9 mouse cellular contexts compared by ENCODE assay signal in genomic region chr6:65765057-65765456, GRCm38 (mm10). TPM values are rescaled to one million over a fixed set of nuclear protein-coding genes. Genes with fewer than 3 reads are reported as not detected.
DNase-seq lines count a peak whose midpoint lies in the region; ATAC-seq lines count a peak whose summit lies in the region.
"Had no signal": no experiment of that assay in that cellular context is flagged by ENCODE, and none has a peak within 500 bp of the region (broad histone marks: within the 10 kb centered on the region; RNA-seq: fewer than 3 reads in every experiment).

No protein-coding gene starts in this region.

- WGBS in heart, embryonic 14.5 days = 29% methylated on average over 8 of the region's 8 CpGs
- 16% methylated on average over 8 of the region's 8 CpGs for WGBS in kidney, embryonic 16.5 days

- H3K27ac ChIP-seq in heart, embryonic 14.5 days (replicated peaks in 1 of 2; ENCODE audit: control insufficient read depth in 1 of 2, insufficient read depth in 1 of 2, low read depth in 2 of 2, low read length in 2 of 2) = no peak overlapping the region
- no peak overlapping the region for H3K27ac ChIP-seq in kidney, embryonic 16.5 days (ENCODE audit: low read length)

- DNase-seq in left cerebral cortex, postnatal 4 days = peak; percentile 16
- DNase-seq in left cerebral cortex, adult 8-10 months (ENCODE audit: low spot score in 2 of 2) = no peak
- DNase-seq in brain, adult 2 months (ENCODE audit: low read depth, low spot score) = peak; percentile 16
- DNase-seq in naive thymus-derived CD4-positive, alpha-beta T cell, adult 2 months (ENCODE audit: low read depth) = peak; percentile 48
- no peak for DNase-seq in right cerebral cortex, postnatal 4 days

- H3K4me1 ChIP-seq in heart, embryonic 14.5 days (ENCODE audit: control insufficient read depth in 2 of 2, insufficient read depth in 2 of 2, low read length in 2 of 2) = 0 out of 4 replicates have a peak, but pooled peaks cover 0 to 6% of the 10 kb centered on the region in 2 experiments
- peaks cover 9% of the 10 kb centered on the region for H3K4me1 ChIP-seq in kidney, embryonic 16.5 days (ENCODE audit: insufficient read depth, low read length)

- H3K9ac ChIP-seq in heart, embryonic 14.5 days (ENCODE audit: low read length) = no peak overlapping the region
- H3K9ac ChIP-seq in kidney, embryonic 16.5 days (replicated peaks; ENCODE audit: low read length) = no peak overlapping the region; the same call in 1 of the 2 replicates

- no peaks in the 10 kb centered on the region for H3K27me3 ChIP-seq in heart, embryonic 14.5 days (ENCODE audit: control insufficient read depth, insufficient read depth, low read length)
- H3K27me3 ChIP-seq in kidney, embryonic 16.5 days (ENCODE audit: insufficient read depth, low read length) = no peaks in the 10 kb centered on the region

- peak overlapping the region; percentile 49 for H3K4me2 ChIP-seq in heart, embryonic 14.5 days (ENCODE audit: low read length)
- peak overlapping the region; percentile 41 for H3K4me2 ChIP-seq in kidney, embryonic 16.5 days (replicated peaks; ENCODE audit: low read depth, low read length)

- H3K4me3 ChIP-seq in heart, embryonic 14.5 days (ENCODE audit: control insufficient read depth in 1 of 2, insufficient read depth in 1 of 2, low read depth in 1 of 2, low read length in 2 of 2) = peak overlapping the region in 1 of 2 experiments; percentile 3; a peak in 1 of 4 replicates
- H3K4me3 ChIP-seq in kidney, embryonic 16.5 days (ENCODE audit: low read length) = no peak overlapping the region

- intact Hi-C loops in left cerebral cortex, postnatal 4 days (cut with DNase I) = no loop called here

- no peak for ATAC-seq in heart, embryonic 14.5 days (ENCODE audit: insufficient number of reproducible peaks, insufficient read depth, low FRiP score, low read depth)
- ATAC-seq in kidney, embryonic 16.5 days (ENCODE audit: low FRiP score, low TSS enrichment) = peak; percentile 74; the same call in 1 of the 2 replicates
- ATAC-seq in erythroid progenitor cell, adult 5-6 weeks (replicated peaks; ENCODE audit: low FRiP score, poor library complexity, severe bottlenecking) = no peak
- ATAC-seq: Patski had no signal

- H3K9me3 ChIP-seq in heart, embryonic 14.5 days (ENCODE audit: control insufficient read depth, low read length) = no peaks in the 10 kb centered on the region
- H3K9me3 ChIP-seq in kidney, embryonic 16.5 days (ENCODE audit: low read length) = no peaks in the 10 kb centered on the region

- no peaks in the 10 kb centered on the region for H3K36me3 ChIP-seq in heart, embryonic 14.5 days (ENCODE audit: control insufficient read depth, insufficient read depth, low read length)
- H3K36me3 ChIP-seq in kidney, embryonic 16.5 days (ENCODE audit: insufficient read depth, low read length) = no peaks in the 10 kb centered on the region

RNA-seq across cellular contexts. Expression of gene Prdm5, which starts 13.7 kb away (rescaled TPM):
- total RNA-seq in left cerebral cortex, postnatal 4 days (2021) = 1 to 10 TPM; 5.0 to 5.1 TPM
- total RNA-seq in left cerebral cortex, adult 8-10 months (2022) = 1 to 10 TPM; 5.7 to 7.5 (median 5.9) TPM
- 14.1 and 15.5 TPM in 2 replicates for polyA plus RNA-seq in heart, embryonic 14.5 days (2014; fragmentation: Nextera tagmentation; extraction: Ambion mirVana)
- 20.3 and 23.6 TPM in 2 replicates for polyA plus RNA-seq in kidney, embryonic 16.5 days (2015; fragmentation: Nextera tagmentation; extraction: Ambion mirVana)
- 1.4 TPM in 1 of 2 replicates, not detected in the other for total RNA-seq in erythroid progenitor cell, adult 5-6 weeks (2015; ENCODE audit: low replicate concordance)
- total RNA-seq in erythroid progenitor cell, adult 5-6 weeks (2017; ENCODE audit: low replicate concordance) = not detected in 2 replicates

Comparison
In these comparisons a context has a peak if more than half of its experiments do, and no peak if none do; other contexts are left out.
1. DNase-seq: peak in left cerebral cortex, postnatal 4 days (single experiment), brain, adult 2 months (single experiment) and naive thymus-derived CD4-positive, alpha-beta T cell, adult 2 months (single experiment); none in left cerebral cortex, adult 8-10 months (0 of 2) and right cerebral cortex, postnatal 4 days (single experiment).